Mouse (Mus musculus) heart, postnatal 25 days (tissue): ENCODE measurements around the gene Cacna1h. TPM values are rescaled to one million over a fixed set of nuclear protein-coding genes. Genes with fewer than 3 reads are reported as not detected.

Source experiments
- DNase-seq: peaks from one replicate; pipeline ENCODE4 v3.0.0; 2022; ENCODE audit warnings: low spot score
- intact Hi-C: fragments of 180-260 bp; cut with DNase I; formaldehyde crosslinking; loops from one replicate; pipeline ENCODE4 v1.15.1; 2025
- total RNA-seq, 2 experiments: library from RNA; stranded (reverse); gene quantifications; 2 replicates each; pipeline ENCODE4 v1.2.3; 2021

Cacna1h gene
- total RNA-seq, 2 experiments from 2014 or later: 6.9 to 7.3 TPM

DNA sequence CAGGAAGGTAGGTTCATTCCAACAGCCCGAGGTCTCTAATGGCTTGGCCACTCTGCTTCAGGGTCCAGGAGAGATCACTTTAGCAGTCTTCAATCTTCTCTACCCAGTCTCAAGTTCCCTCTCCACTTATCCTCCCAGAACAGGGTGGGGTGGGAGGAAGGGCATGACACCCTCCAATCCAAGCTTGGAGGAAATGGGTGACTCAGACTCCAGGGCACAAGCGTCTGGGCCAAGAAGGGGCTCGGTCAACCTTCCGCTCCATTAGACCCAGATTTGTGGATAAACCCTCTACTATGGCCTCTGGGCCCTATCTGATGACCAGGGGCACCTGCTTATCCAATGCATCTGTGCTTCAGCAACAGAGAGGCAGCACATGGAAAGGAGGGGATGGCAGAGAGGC is 88.1 kb downstream of the Cacna1h start, which contains the start of gene Tpsab1:
Gene Tpsab1, minus strand, starts transcription at position 101 of the 400 bp plus-strand sequence.
- intact Hi-C loops: no loop called here
- no peak for DNase-seq

DNA sequence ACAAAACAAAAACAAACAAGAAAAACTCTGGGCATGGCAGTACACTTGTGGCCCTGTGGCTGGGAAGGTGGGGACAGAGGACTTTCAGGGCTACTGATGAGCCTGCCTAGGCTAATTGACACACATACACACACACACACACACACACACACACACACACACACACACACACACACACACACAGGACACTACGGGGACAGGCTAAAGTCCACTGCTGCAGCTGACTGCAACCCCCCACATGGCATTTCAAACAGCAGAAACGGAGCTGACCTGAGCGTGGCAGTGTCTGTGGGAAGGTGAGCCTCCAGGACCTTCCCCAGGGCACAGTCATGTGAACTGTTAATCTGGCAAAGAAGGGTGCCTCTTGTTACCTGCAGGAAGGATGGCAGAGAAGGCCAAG is 92.1 kb downstream of the Cacna1h start:
- no peak for DNase-seq
- intact Hi-C loops: no loop called here

DNA sequence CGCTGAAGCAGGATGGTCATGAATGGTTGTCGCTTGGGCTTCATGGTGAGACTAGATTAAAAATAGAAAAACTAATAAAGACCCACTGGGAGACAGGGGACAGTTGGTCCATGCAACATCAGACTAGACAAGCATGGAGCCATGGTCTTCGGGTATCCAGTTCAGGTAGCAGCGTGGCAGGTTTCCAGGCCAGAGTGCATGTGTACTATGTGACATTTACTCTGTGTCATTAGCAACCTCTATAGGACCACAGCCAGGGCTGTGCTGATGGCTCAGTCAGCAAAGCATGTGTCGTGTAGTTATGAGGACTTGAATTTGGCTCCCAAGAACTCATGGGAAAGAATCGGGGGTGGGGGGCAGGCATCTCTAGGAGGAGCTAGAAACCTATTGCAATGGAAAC is 93.6 kb downstream of the Cacna1h start:
- intact Hi-C loops: no loop called here
- no peak for DNase-seq

DNA sequence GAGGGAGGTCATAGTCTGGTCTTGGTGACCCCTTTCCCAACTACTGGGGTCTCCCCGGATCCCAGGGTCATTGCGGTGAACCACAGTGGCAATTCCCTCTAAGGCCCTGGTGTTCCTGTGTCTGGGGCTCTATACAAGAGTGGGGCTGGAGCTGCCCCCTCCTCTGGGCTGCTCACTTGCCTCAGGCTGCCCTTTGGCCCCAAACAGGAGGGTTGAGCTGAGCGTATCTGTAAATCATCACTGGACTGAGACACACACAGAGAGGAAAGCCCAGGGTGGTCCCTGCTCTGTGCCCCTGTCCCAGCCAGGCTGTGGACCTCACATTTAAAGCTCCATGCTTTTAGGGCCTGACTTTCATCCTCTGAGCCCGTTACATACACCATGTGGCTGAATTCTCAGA is 95.4 kb downstream of the Cacna1h start:
- intact Hi-C loops: no loop called here
- DNase-seq: no peak

DNA sequence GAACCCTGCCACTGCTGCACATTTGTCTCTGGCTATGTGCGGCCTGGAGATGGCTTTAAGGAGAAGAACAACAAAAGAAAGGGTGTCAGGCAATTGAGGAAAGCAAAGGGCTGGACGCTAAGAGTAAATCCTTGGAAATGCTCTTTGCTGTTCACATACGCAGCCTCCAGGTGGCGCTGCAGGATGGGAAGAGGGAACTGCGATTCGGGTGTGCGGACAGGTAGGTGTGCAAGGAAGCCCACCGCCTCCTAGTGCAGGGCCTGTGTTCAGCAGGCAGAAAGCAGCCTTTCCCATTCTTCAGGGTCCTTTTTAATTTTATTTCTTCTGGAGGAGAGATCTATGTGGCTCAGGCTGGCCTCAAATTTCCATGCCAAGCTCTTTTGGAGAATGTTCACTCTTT is 99.6 kb downstream of the Cacna1h start:
- DNase-seq: no peak

DNA sequence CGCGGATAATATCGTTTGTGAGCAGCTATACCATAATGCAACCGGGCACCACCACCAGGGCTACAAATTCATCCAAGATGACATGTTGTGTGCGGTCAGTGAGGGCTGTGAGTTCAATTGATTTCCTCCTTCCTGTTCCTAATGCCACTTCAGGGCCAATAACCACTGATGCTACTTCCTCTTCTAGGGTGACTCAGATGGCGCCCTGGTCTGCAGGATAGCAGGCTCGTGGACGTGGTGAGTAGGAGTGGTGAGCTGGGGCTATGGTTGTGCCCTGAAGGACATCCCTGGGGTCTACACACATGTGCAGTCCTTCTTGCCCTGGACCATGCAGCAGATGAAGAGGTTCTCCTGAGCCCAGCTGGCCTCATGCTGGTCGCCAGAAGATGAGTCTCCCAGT is 101.3 kb downstream of the Cacna1h start:
- intact Hi-C loops: loop anchor here (5.0 kb wide), 1 partner anchor 140 kb away; no protein-coding TSS in a partner anchor
- DNase-seq: no peak

More for the DNA sequence above, 99.6 kb downstream of the Cacna1h start:
- intact Hi-C loops: loop anchor here (5.0 kb wide), 1 partner anchor 138 kb away; no protein-coding TSS in a partner anchor

Other genes starting within 250 kb of the Cacna1h start
- gene BC003965, start 249.2 kb downstream of the Cacna1h start, total RNA-seq: 10 to 100 TPM; 22.1 to 23.2 TPM
- 1 to 10 TPM; 8.4 to 9.6 TPM for gene Unkl, start 245.4 kb downstream of the Cacna1h start, total RNA-seq
- 10 to 100 TPM; 10.8 to 12.3 TPM for gene Gnptg, start 193.7 kb downstream of the Cacna1h start, total RNA-seq
- gene Tsr3, start 193.6 kb downstream of the Cacna1h start, total RNA-seq: 1 to 10 TPM; 7.4 to 8.7 TPM
- gene Baiap3, start 177.4 kb downstream of the Cacna1h start, total RNA-seq: under 1 TPM; 0.55 to 0.61 TPM
- 10 to 100 TPM; 91.6 to 97.5 TPM for gene Ube2i, start 159.2 kb downstream of the Cacna1h start, total RNA-seq
- gene Prss34, start 135.4 kb downstream of the Cacna1h start, total RNA-seq: under 1 TPM; 0.22 to 0.29 TPM
- not detected for gene Prss28, start 125.1 kb downstream of the Cacna1h start, total RNA-seq
- gene Prss29, start 115.1 kb downstream of the Cacna1h start, total RNA-seq: not detected
- under 1 TPM; 0.47 to 0.84 TPM for gene Tpsab1, start 88.2 kb downstream of the Cacna1h start, total RNA-seq
- 1 to 10 TPM; 1.6 to 2.2 TPM for gene Tpsb2, start 67.5 kb downstream of the Cacna1h start, total RNA-seq
- gene Tpsg1, start 64.5 kb downstream of the Cacna1h start, total RNA-seq: not detected
- gene Tekt4, start 20.8 kb upstream of the Cacna1h start, total RNA-seq: not detected
- not detected for gene Sstr5, start 63.5 kb upstream of the Cacna1h start, total RNA-seq
- gene Sox8, start 136.9 kb upstream of the Cacna1h start, total RNA-seq: under 1 TPM; 0.25 to 0.75 TPM
- 10 to 100 TPM; 31.7 to 34.3 TPM for gene Lmf1, start 145.3 kb upstream of the Cacna1h start, total RNA-seq